Mouse (Mus musculus) MEL (cell line): ENCODE data around the gene Tex35.

ENCODE experiments used
- BHLHE40 ChIP-seq: IDR thresholded peaks from 2 replicates; pipeline ENCODE4 v1.6.1; 2012; ENCODE audit warnings: low read depth, mild to moderate bottlenecking, inconsistent platforms, low read length, improper control_type of control experiment, borderline replicate concordance
- CTCF ChIP-seq, 3 experiments: IDR thresholded peaks in 2 of 3; conservative IDR thresholded peaks in 1 of 3; 2 replicates each; pipeline ENCODE4 v1.5.1; 2011 to 2012; ENCODE audit warnings: low read length in 3 of 3, low read depth in 2 of 3, mild to moderate bottlenecking in 2 of 3, improper control_type of control experiment in 1 of 3, inconsistent platforms in 1 of 3, mixed read lengths in 1 of 3, moderate library complexity in 1 of 3; ENCODE audit not compliant: control insufficient read depth in 1 of 3, insufficient read depth in 1 of 3, poor library complexity in 1 of 3, severe bottlenecking in 1 of 3
- GATA1 ChIP-seq: IDR thresholded peaks from 2 replicates; pipeline ENCODE4 v1.6.1; 2011; ENCODE audit warnings: low read depth, low read length, improper control_type of control experiment
- MAZ ChIP-seq: IDR thresholded peaks from 2 replicates; pipeline ENCODE4 v1.6.1; 2012; ENCODE audit warnings: low read depth, mild to moderate bottlenecking, inconsistent platforms, low read length, improper control_type of control experiment
- MXI1 ChIP-seq: IDR thresholded peaks from 2 replicates; pipeline ENCODE4 v1.6.1; 2011; ENCODE audit warnings: mild to moderate bottlenecking, low read depth, low read length, improper control_type of control experiment
- POLR2AphosphoS5 ChIP-seq: IDR thresholded peaks from 2 replicates; pipeline ENCODE4 v1.6.1; 2012; ENCODE audit warnings: low read depth, borderline replicate concordance, mild to moderate bottlenecking, inconsistent platforms, low read length, moderate library complexity, mixed read lengths
- RAD21 ChIP-seq: IDR thresholded peaks from 2 replicates; pipeline ENCODE4 v1.6.1; 2011; ENCODE audit warnings: mild to moderate bottlenecking, low read depth, low read length, improper control_type of control experiment
- RCOR1 ChIP-seq: IDR thresholded peaks from 2 replicates; pipeline ENCODE4 v1.6.1; 2012; ENCODE audit warnings: low read depth, mild to moderate bottlenecking, inconsistent platforms, low read length, improper control_type of control experiment
- TAL1 ChIP-seq: IDR thresholded peaks from 2 replicates; pipeline ENCODE4 v1.6.1; 2012; ENCODE audit warnings: mild to moderate bottlenecking, inconsistent platforms, low read length, moderate library complexity, mixed read lengths
- TCF12 ChIP-seq: IDR thresholded peaks from 2 replicates; pipeline ENCODE4 v1.6.1; 2014; ENCODE audit warnings: low read depth, mild to moderate bottlenecking, inconsistent platforms, low read length, improper control_type of control experiment, moderate library complexity
- USF2 ChIP-seq, 2 experiments: IDR thresholded peaks; 2 replicates each; pipeline ENCODE4 v1.6.1; 2011 to 2012; ENCODE audit warnings: improper control_type of control experiment in 2 of 2, low read length in 2 of 2, borderline replicate concordance in 1 of 2, inconsistent platforms in 1 of 2, low read depth in 1 of 2, mild to moderate bottlenecking in 1 of 2; ENCODE audit not compliant: insufficient read depth in 1 of 2
- ZC3H11A ChIP-seq: IDR thresholded peaks from 2 replicates; pipeline ENCODE4 v1.6.1; 2012; ENCODE audit warnings: low read depth, mild to moderate bottlenecking, inconsistent platforms, low read length, improper control_type of control experiment
- ZMIZ1 ChIP-seq: IDR thresholded peaks from 2 replicates; pipeline ENCODE4 v1.6.1; 2012; ENCODE audit warnings: low read depth, mild to moderate bottlenecking, inconsistent platforms, low read length, improper control_type of control experiment, moderate library complexity

DNA sequence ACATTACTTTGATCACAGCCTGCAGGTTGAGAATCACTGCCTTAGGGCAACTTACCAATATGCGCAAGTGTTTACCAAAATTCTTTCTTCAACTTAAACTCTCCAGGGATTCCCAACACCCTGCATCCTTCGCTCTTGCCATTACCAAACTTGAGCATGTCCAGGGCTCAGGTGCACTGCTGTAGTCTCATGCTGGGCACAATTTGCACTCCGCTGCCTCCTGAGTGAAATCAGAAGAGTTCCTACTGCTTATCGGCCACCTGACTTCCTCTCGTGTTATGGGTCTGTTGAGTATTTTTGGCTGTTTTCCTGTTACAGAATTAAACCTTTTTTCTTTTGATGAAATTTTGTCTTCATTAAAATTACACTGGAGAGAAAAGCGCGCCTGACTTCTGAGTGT is 53.8 kb downstream of the Tex35 start:
- TF ChIP-seq ZC3H11A (no peak), ZMIZ1 (no peak), POLR2AphosphoS5 (no peak), GATA1 (peak; percentile 66; the same call in 1 of the 2 replicates), USF2 (IDR thresholded peaks at IDR 0.05; ENCODE audit: borderline replicate concordance in 1 of 2, insufficient read depth in 1 of 2, low read depth in 1 of 2, low read length in 2 of 2) (no peak), CTCF (IDR thresholded peaks at IDR 0.05 in 2 of 3, conservative IDR thresholded peaks at IDR 0.05 in 1 of 3; ENCODE audit: control insufficient read depth in 1 of 3, insufficient read depth in 1 of 3, low read depth in 2 of 3, low read length in 3 of 3, poor library complexity in 1 of 3, severe bottlenecking in 1 of 3) (no peak), RCOR1 (peak; percentile 76), MXI1 (0 out of 2 replicates have a peak, but pooled peaks have one; percentile 5), TCF12 (peak; percentile 41; the same call in 1 of the 2 replicates), TAL1 (no peak), MAZ (no peak), BHLHE40 (no peak), RAD21 (no peak)
